ENCODE assay signal across 9 mouse cellular contexts in genomic region chr9:5308561-5308960, GRCm38 (mm10). TPM values are rescaled to one million over a fixed set of nuclear protein-coding genes. Genes with fewer than 3 reads are reported as not detected.
DNase-seq lines count a peak whose midpoint lies in the region; ATAC-seq and TF ChIP-seq lines count a peak whose summit lies in the region.
"Had no signal": no experiment of that assay in that cellular context is flagged by ENCODE, and none has a peak within 500 bp of the region (broad histone marks: within the 10 kb centered on the region; RNA-seq: fewer than 3 reads in every experiment).

Gene Casp4 (plus strand): TSS chr9:5308828.

- 76% methylated on average over 5 of the region's 5 CpGs for WGBS in midbrain, embryonic 13.5 days

- peak within 1 kb of the TSS; percentile 65 for H3K4me2 ChIP-seq in myocyte (ENCODE audit: low read depth)
- no peak within 1 kb of the TSS for H3K4me2 ChIP-seq in midbrain, embryonic 13.5 days (replicated peaks)

- no peak within 1 kb of the TSS for H3K27ac ChIP-seq in midbrain, embryonic 13.5 days

- H3K9me3 ChIP-seq in midbrain, embryonic 13.5 days = no peaks in the 10 kb centered on the region
- H3K9me3 ChIP-seq: G1E had no signal

- H3K9ac ChIP-seq in midbrain, embryonic 13.5 days (replicated peaks) = no peak within 1 kb of the TSS

- intact Hi-C loops in heart, postnatal 25 days (cut with DNase I) = no loop called here

- DNase-seq in heart, adult 11 months = peak; percentile 96
- no peak for DNase-seq in heart, postnatal 25 days (ENCODE audit: low spot score)
- peak; percentile 25 for DNase-seq in kidney, postnatal 14 days
- no peak for DNase-seq in thymus, postnatal 14 days
- no peak for DNase-seq in right cerebral cortex, postnatal 10 days (ENCODE audit: low spot score in 2 of 2)

- no peaks in the 10 kb centered on the region for H3K27me3 ChIP-seq in myocyte (ENCODE audit: control insufficient read depth, insufficient read depth, insufficient read length)
- H3K27me3 ChIP-seq in midbrain, embryonic 13.5 days = no peaks in the 10 kb centered on the region

- peak; percentile 89 for ATAC-seq in granulocyte monocyte progenitor cell, adult 5-6 weeks (replicated peaks; ENCODE audit: poor library complexity, severe bottlenecking)
- no peak for ATAC-seq in midbrain, embryonic 13.5 days

- H3K4me3 ChIP-seq in myocyte = peak within 1 kb of the TSS; percentile 17
- no peak within 1 kb of the TSS for H3K4me3 ChIP-seq in midbrain, embryonic 13.5 days (replicated peaks)

- H3K36me3 ChIP-seq in myocyte (ENCODE audit: control insufficient read depth, insufficient read depth) = no peaks in the 10 kb centered on the region
- H3K36me3 ChIP-seq in midbrain, embryonic 13.5 days = no peaks in the 10 kb centered on the region
- H3K36me3 ChIP-seq: G1E had no signal

- no peak within 1 kb of the TSS for H3ac ChIP-seq in myocyte (ENCODE audit: control insufficient read depth, insufficient read length)

- no peaks in the 10 kb centered on the region for H3K79me2 ChIP-seq in myocyte (ENCODE audit: control insufficient read depth, insufficient read depth)

- TF ChIP-seq POLR2A in myocyte (IDR thresholded peaks at IDR 0.05; ENCODE audit: insufficient read length, low read depth) = no peak

- H3K4me1 ChIP-seq in midbrain, embryonic 13.5 days (replicated peaks) = no peaks in the 10 kb centered on the region

TF ChIP-seq in myocyte, 11 proteins besides CTCF, POLR2A, EP300 and RAD21:
- TF ChIP-seq MYOG (IDR thresholded peaks at IDR 0.05; ENCODE audit: control insufficient read depth in 1 of 3, insufficient read depth in 1 of 3, insufficient read length in 2 of 3, low read depth in 2 of 3) = no peak
- TF ChIP-seq MYOD1 (IDR thresholded peaks at IDR 0.05; ENCODE audit: control insufficient read depth in 1 of 3, insufficient read length in 2 of 3, low read depth in 2 of 3) = no peak
- TF ChIP-seq CEBPB (IDR thresholded peaks at IDR 0.05; ENCODE audit: insufficient read depth, poor library complexity, severe bottlenecking) = peak; percentile 62; the same call in 1 of the 2 replicates

RNA-seq across cellular contexts. Expression of gene Casp4, which starts in this region (rescaled TPM):
- total RNA-seq in heart, postnatal 25 days (2021) = 1 to 10 TPM; 2.8 to 3.2 TPM
- total RNA-seq in granulocyte monocyte progenitor cell, adult 5-6 weeks (2014; fragmentation: Nextera tagmentation) = 16.4 and 21.6 TPM in 2 replicates
- total RNA-seq in granulocyte monocyte progenitor cell, adult 5-6 weeks (2017) = 24.1 and 29.1 TPM in 2 replicates
- polyA plus RNA-seq in myocyte (2012; fragmentation: generic; extraction: Trizol) = 5.1 TPM
- 0.36 and 0.44 TPM in 2 replicates for polyA plus RNA-seq in midbrain, embryonic 13.5 days (2015; fragmentation: Nextera tagmentation; extraction: Ambion mirVana)
- total RNA-seq: G1E had no signal
- polyA plus RNA-seq: G1E had no signal

Comparison
In these comparisons a context has a peak if more than half of its experiments do, and no peak if none do; other contexts are left out.
1. RNA of gene Casp4 (total RNA-seq): 16.4 to 29.1 TPM in granulocyte monocyte progenitor cell, adult 5-6 weeks; 2.8 to 3.2 TPM in heart, postnatal 25 days; every median in the first group is over 4 times any median in the second.
2. DNase-seq: peak in heart, adult 11 months (single experiment) and kidney, postnatal 14 days (single experiment); none in heart, postnatal 25 days (single experiment), thymus, postnatal 14 days (single experiment) and right cerebral cortex, postnatal 10 days (0 of 2).